Mouse (Mus musculus) lung, adult 18-20 months (tissue): ENCODE measurements around the gene Ilvbl.
"Not testable (repeated sequence)": the region's sequence is repeated elsewhere in the genome, so short reads cannot be mapped to it uniquely, and the experiment has no call there.

Source experiments
- DNase-seq, 2 experiments: peaks; one replicate each; pipeline ENCODE4 v3.0.0; 2022; ENCODE audit warnings: mixed read lengths in 2 of 2

Gene Ilvbl

GRCm38 (mm10) chr10:78574250-78575104 is at the start of gene Ilvbl:
Ilvbl (plus strand) TSS chr10:78574346.
- DNase-seq, result peak; percentile 95 to 97

GRCm38 (mm10) chr10:78525071-78525470 is 49.1 kb upstream of the Ilvbl start:
- not testable (repeated sequence) for DNase-seq

GRCm38 (mm10) chr10:78525511-78525910 is 48.6 kb upstream of the Ilvbl start:
- no peak for DNase-seq

GRCm38 (mm10) chr10:78540943-78541342 is 33.2 kb upstream of the Ilvbl start:
- peak in 1 of 2 experiments; percentile 21 for DNase-seq

GRCm38 (mm10) chr10:78565070-78565469 is 9.1 kb upstream of the Ilvbl start:
- DNase-seq, result no peak

GRCm38 (mm10) chr10:78569191-78569590 is 5.0 kb upstream of the Ilvbl start:
- DNase-seq, result no peak

GRCm38 (mm10) chr10:78569686-78570085 is 4.5 kb upstream of the Ilvbl start:
- DNase-seq, result no peak

- DNase-seq, result no peak
Measured at GRCm38 (mm10) chr10:78570416-78570815, 3.7 kb upstream of the Ilvbl start.

- no peak for DNase-seq
Measured at GRCm38 (mm10) chr10:78570897-78571296, 3.2 kb upstream of the Ilvbl start.

GRCm38 (mm10) chr10:78573226-78573625 is 920 bp upstream of the Ilvbl start:
- no peak for DNase-seq

GRCm38 (mm10) chr10:78575105-78575632 is 1.0 kb downstream of the Ilvbl start:
- no peak for DNase-seq

- DNase-seq, result peak; percentile 50 to 53
Measured at GRCm38 (mm10) chr10:78575690-78576089, 1.5 kb downstream of the Ilvbl start.

GRCm38 (mm10) chr10:78576435-78577184 is 2.5 kb downstream of the Ilvbl start:
- DNase-seq, result no peak

GRCm38 (mm10) chr10:78578204-78578603 is 4.1 kb downstream of the Ilvbl start:
- DNase-seq, result no peak

GRCm38 (mm10) chr10:78581121-78581520 is 7.0 kb downstream of the Ilvbl start:
- DNase-seq, result no peak

GRCm38 (mm10) chr10:78583347-78583746 is 9.2 kb downstream of the Ilvbl start:
- no peak for DNase-seq

- DNase-seq, result no peak
Measured at GRCm38 (mm10) chr10:78583939-78584338, 9.8 kb downstream of the Ilvbl start.

- DNase-seq, result no peak
Measured at GRCm38 (mm10) chr10:78584996-78585395, 10.8 kb downstream of the Ilvbl start.

GRCm38 (mm10) chr10:78585606-78586005 is 11.5 kb downstream of the Ilvbl start:
- no peak for DNase-seq

GRCm38 (mm10) chr10:78586026-78586425 is 11.9 kb downstream of the Ilvbl start:
- DNase-seq, result no peak

GRCm38 (mm10) chr10:78589291-78589690 is 15.1 kb downstream of the Ilvbl start:
- no peak for DNase-seq

GRCm38 (mm10) chr10:78589901-78590300 is 15.8 kb downstream of the Ilvbl start:
- DNase-seq, result no peak

GRCm38 (mm10) chr10:78590744-78591143 is 16.6 kb downstream of the Ilvbl start:
- DNase-seq, result peak; percentile 47 to 71
